Mouse (Mus musculus) kidney, embryonic 16.5 days (tissue): Measurements from ENCODE around the gene Casq2. TPM values are rescaled to one million over a fixed set of nuclear protein-coding genes. Genes with fewer than 3 reads are reported as not detected.

Experiments used
- ATAC-seq: fragments of 200-750 bp; cut with Nextera tagmentation; 2 replicates; pipeline ENCODE4 v1.8.0; 2017; ENCODE audit warnings: moderate TSS enrichment; ENCODE audit not compliant: low FRiP score, low TSS enrichment
- H3K27ac ChIP-seq: fragments of 300-500 bp; sonication (generic); 2 replicates; pipeline ENCODE4 v1.5.1; 2014; ENCODE audit warnings: low read length
- H3K27me3 ChIP-seq: fragments of 300-500 bp; sonication (generic); 2 replicates; pipeline ENCODE4 v1.6.1; 2014; ENCODE audit warnings: low read length, control low read depth, mixed read lengths; ENCODE audit not compliant: insufficient read depth
- H3K36me3 ChIP-seq: fragments of 300-500 bp; sonication (generic); 2 replicates; pipeline ENCODE4 v1.6.1; 2014; ENCODE audit warnings: low read length, control low read depth, mixed read lengths; ENCODE audit not compliant: insufficient read depth
- H3K4me1 ChIP-seq: fragments of 300-500 bp; sonication (generic); 2 replicates; pipeline ENCODE4 v1.6.1; 2014; ENCODE audit warnings: low read length, control low read depth, mixed read lengths; ENCODE audit not compliant: insufficient read depth
- H3K4me2 ChIP-seq: fragments of 300-500 bp; sonication (generic); replicated peaks from 2 replicates; pipeline ENCODE4 v1.6.1; 2014; ENCODE audit warnings: low read depth, low read length
- H3K4me3 ChIP-seq: fragments of 300-500 bp; sonication (generic); 2 replicates; pipeline ENCODE4 v1.5.1; 2014; ENCODE audit warnings: mild to moderate bottlenecking, low read length
- H3K9ac ChIP-seq: fragments of 300-500 bp; sonication (generic); replicated peaks from 2 replicates; pipeline ENCODE4 v1.6.1; 2014; ENCODE audit warnings: low read length
- H3K9me3 ChIP-seq: fragments of 300-500 bp; sonication (generic); 2 replicates; pipeline ENCODE4 v1.6.1; 2016; ENCODE audit warnings: low read length, control low read depth
- whole genome bisulfite sequencing: fragments of 180-500 bp; shearing (Covaris S2); extraction: QIAGEN DNeasy Blood & Tissue Kit; methylation state at CpG from one replicate; pipeline ENCODE4 v1.1.7; 2014; 5-methylcytosine and 5-hydroxymethylcytosine counted together
- polyA plus RNA-seq: library from polyadenylated mRNA; unstranded; fragments of >200 nt; fragmentation: Nextera tagmentation; extraction: Ambion mirVana; gene quantifications from 2 replicates; pipeline ENCODE4 v1.2.1, GENCODE M21; 2015

The Casq2 gene
- polyA plus RNA-seq, 1 experiment from 2014 or later = 3.6 TPM

GRCm38 (mm10) chr3:102071016-102071415 is 15.2 kb upstream of the Casq2 start:
- no peak overlapping the region for H3K9ac ChIP-seq
- H3K4me2 ChIP-seq = no peak overlapping the region
- no peak for ATAC-seq
- H3K27ac ChIP-seq = no peak overlapping the region
- H3K27me3 ChIP-seq = no peaks in the 10 kb centered on the region
- 97% methylated on average over 3 of the region's 3 CpGs for WGBS
- H3K4me1 ChIP-seq = no peaks in the 10 kb centered on the region
- H3K4me3 ChIP-seq = no peak overlapping the region
- no peaks in the 10 kb centered on the region for H3K9me3 ChIP-seq
- no peaks in the 10 kb centered on the region for H3K36me3 ChIP-seq

DNA sequence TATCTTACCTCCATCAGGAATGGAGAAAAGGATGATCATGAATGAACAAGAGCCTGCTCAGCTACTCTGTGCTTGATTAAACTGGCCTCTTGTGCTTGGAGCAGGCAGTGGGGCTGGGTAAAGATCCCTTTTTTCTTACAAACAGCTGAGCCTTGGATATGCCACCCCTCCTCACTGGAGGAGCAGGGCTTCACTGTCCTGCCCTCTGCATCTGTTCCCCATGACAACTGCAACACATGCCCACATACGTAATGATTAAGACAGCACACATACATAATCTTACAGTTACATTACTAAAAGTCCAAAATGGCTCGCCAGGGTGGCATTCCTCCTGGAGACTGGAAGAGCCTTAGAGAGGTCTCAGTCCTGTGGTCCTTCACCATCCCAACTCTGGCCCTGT is 6.8 kb upstream of the Casq2 start:
- no peaks in the 10 kb centered on the region for H3K27me3 ChIP-seq
- no peak overlapping the region for H3K9ac ChIP-seq
- ATAC-seq = no peak
- no peaks in the 10 kb centered on the region for H3K36me3 ChIP-seq
- no peak overlapping the region for H3K4me2 ChIP-seq
- H3K4me3 ChIP-seq = no peak overlapping the region
- no peaks in the 10 kb centered on the region for H3K4me1 ChIP-seq
- 89% methylated on average over 2 of the region's 2 CpGs for WGBS
- H3K27ac ChIP-seq = no peak overlapping the region
- H3K9me3 ChIP-seq = no peaks in the 10 kb centered on the region

DNA sequence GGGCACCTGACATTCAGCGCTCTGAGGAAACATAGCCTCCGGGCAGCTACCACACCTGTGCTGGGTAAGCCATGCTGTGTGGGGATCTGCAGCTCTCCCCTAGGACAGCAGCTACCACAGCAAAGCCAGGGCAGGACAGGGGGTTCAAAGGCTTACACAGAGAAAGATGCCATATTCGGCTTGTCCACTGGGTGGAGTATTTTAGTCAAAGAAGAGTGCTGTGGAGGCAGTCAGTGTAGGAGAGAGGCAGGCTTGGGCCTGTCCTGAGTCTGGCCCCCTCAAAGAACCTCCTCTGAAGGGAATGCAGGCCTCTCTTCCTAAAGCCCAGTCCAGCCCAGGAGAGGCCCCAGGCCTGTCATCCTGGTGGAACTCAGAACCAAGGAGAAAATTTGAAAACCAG is 4.4 kb upstream of the Casq2 start:
- no peaks in the 10 kb centered on the region for H3K4me1 ChIP-seq
- H3K4me3 ChIP-seq = no peak overlapping the region
- peak; percentile 90 for ATAC-seq
- no peak overlapping the region for H3K27ac ChIP-seq
- no peak overlapping the region for H3K9ac ChIP-seq
- no peak overlapping the region for H3K4me2 ChIP-seq
- H3K27me3 ChIP-seq = no peaks in the 10 kb centered on the region
- H3K36me3 ChIP-seq = no peaks in the 10 kb centered on the region
- 11% methylated on average over 3 of the region's 3 CpGs for WGBS
- no peaks in the 10 kb centered on the region for H3K9me3 ChIP-seq

- H3K36me3 ChIP-seq = no peaks in the 10 kb centered on the region
- H3K9ac ChIP-seq = no peak overlapping the region
- no peak overlapping the region for H3K27ac ChIP-seq
- peaks cover 4% of the 10 kb centered on the region; the same call in 1 of the 2 replicates for H3K4me1 ChIP-seq
- H3K4me2 ChIP-seq = no peak overlapping the region
- H3K9me3 ChIP-seq = no peaks in the 10 kb centered on the region
- no peak for ATAC-seq
- WGBS = 35% methylated on average over 13 of the region's 13 CpGs
- no peak overlapping the region for H3K4me3 ChIP-seq
- H3K27me3 ChIP-seq = no peaks in the 10 kb centered on the region
Observed at GRCm38 (mm10) chr3:102083589-102084230, 2.5 kb upstream of the Casq2 start.

DNA sequence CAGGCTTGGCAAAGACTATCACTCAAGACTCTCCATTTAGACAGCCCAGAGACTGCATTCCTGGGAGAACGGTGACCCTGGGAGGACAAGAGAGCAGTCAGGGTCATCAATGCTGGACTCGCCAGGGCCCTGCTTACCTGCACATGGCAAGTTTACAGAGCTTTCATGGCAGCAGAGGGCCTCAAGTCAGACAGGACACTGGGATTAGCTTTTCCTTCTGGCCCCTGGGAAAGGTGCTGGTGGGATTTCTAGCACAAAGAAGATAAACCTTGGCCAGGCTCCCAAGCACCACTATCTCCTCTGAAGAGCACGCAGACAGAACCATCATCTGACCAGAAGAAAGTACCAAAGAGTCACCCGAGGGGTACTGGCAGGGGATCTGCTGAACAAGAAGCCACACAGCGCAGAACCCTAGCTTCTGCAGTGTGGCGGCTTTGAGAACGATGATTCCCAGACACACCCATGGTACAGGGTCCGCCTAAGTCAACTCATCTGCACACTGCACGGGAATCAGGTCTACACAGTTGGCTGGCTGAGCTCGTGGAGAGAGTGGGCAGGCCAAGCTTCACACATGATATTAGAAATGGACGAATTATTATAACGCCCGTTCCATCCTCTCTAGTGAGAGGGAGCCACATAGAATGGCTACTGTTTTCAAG is 1.3 kb upstream of the Casq2 start:
- Histone ChIP-seq H3K9me3 (no peaks in the 10 kb centered on the region), H3K4me1 (peaks cover 4% of the 10 kb centered on the region; the same call in 1 of the 2 replicates), H3K27me3 (no peaks in the 10 kb centered on the region), H3K36me3 (no peaks in the 10 kb centered on the region), H3K4me3 (no peak overlapping the region), H3K4me2 (no peak overlapping the region), H3K9ac (no peak overlapping the region), H3K27ac (no peak overlapping the region)
- no peak for ATAC-seq
- 73% methylated on average over 13 of the region's 13 CpGs for WGBS

DNA sequence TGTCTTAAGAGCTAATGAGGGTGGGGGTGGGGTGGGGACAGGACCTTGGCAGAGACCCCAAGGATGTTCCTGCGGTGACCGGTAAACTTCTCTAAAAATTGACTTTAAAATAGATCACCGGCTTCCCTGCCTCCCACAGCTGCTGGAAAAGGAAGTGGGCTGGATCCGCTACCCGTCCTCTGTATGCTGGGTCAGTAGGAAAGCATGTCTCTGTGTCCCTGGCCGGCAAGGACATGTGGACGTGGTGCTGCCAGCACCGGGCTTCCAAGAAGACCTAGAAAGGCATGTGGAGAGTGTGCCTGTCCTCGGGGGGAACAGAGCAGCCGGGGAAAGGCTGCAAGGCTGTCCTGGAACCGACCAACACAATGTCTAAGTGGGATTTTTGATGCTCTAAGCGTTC is 496 bp upstream of the Casq2 start:
- Histone ChIP-seq H3K36me3 (no peaks in the 10 kb centered on the region), H3K4me3 (no peak overlapping the region), H3K4me2 (no peak overlapping the region), H3K9me3 (no peaks in the 10 kb centered on the region), H3K4me1 (peaks cover 4% of the 10 kb centered on the region; the same call in 1 of the 2 replicates), H3K9ac (no peak overlapping the region), H3K27me3 (no peaks in the 10 kb centered on the region), H3K27ac (no peak overlapping the region)
- 33% methylated on average over 12 of the region's 12 CpGs for WGBS
- no peak for ATAC-seq

GRCm38 (mm10) chr3:102094841-102095240 is 8.6 kb downstream of the Casq2 start:
- no peak for ATAC-seq
- Histone ChIP-seq H3K36me3 (no peaks in the 10 kb centered on the region), H3K27ac (no peak overlapping the region), H3K4me1 (no peaks in the 10 kb centered on the region), H3K27me3 (no peaks in the 10 kb centered on the region), H3K4me3 (no peak overlapping the region), H3K4me2 (no peak overlapping the region), H3K9me3 (no peaks in the 10 kb centered on the region), H3K9ac (no peak overlapping the region)
- 82% methylated on average over 3 of the region's 3 CpGs for WGBS

DNA sequence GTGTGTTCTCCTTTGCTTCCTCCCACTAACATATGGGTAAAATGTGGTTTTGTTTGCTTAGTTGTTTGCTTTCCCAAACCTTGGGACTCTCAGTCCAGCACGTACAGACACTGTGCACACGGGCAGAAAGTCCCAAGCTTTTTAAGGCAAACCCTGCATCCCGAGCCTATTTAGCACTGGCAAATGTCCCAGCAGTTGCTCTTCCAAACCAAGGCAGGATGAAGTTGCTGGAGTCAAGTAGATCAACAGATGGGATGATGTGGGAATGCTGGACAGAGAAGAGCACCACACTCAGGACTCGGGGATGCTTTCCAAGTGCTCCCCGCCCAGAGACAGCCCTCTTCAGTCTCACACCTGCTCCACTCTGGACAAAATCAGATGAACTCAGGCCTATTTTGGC is 9.2 kb downstream of the Casq2 start:
- Histone ChIP-seq H3K4me1 (no peaks in the 10 kb centered on the region), H3K27ac (no peak overlapping the region), H3K9me3 (no peaks in the 10 kb centered on the region), H3K9ac (no peak overlapping the region), H3K36me3 (no peaks in the 10 kb centered on the region), H3K27me3 (no peaks in the 10 kb centered on the region), H3K4me3 (no peak overlapping the region), H3K4me2 (no peak overlapping the region)
- 79% methylated on average over 5 of the region's 5 CpGs for WGBS
- ATAC-seq = no peak

DNA sequence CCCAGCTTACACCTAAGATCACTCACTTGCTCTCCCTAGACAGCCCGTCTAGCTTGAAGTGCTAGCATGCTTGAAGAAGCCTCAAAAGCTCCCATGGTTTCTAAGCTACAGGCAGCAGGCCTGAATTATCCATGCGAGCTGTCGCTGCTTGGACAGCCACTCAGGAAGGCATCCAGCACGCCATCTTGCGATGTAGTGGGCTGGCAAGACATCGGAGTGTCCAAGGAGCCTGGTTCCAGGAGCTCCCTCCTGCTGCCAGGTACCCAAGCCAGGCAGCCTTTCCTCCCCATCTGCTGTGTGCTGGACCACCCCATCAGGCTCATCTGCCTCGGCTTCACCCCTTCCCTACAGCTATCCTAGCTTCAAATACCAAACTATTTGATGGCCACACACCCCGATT is 10.2 kb downstream of the Casq2 start:
- no peak overlapping the region for H3K9ac ChIP-seq
- no peaks in the 10 kb centered on the region for H3K27me3 ChIP-seq
- H3K4me2 ChIP-seq = no peak overlapping the region
- no peak overlapping the region for H3K4me3 ChIP-seq
- H3K9me3 ChIP-seq = no peaks in the 10 kb centered on the region
- no peak for ATAC-seq
- no peaks in the 10 kb centered on the region for H3K4me1 ChIP-seq
- no peaks in the 10 kb centered on the region for H3K36me3 ChIP-seq
- H3K27ac ChIP-seq = no peak overlapping the region
- 90% methylated on average over 8 of the region's 8 CpGs for WGBS

DNA sequence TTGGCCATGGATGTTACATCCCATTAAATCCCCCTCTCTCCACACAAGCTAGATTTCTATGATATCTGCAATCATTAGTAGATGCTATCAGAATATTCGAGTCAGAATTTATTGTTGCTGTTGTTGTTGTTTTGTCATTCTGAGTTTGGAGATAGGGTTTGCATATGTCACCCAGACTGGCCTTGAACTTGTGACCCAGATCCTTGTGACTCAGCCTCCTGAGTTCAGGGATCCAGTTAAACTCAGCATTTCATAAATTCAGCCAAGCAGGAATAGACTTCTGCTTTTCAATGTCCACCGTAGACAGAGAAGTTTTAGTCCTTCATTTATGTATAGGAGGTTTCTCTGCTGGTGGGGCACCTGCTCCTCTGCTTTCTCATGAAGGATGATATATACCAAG is 10.8 kb downstream of the Casq2 start:
- H3K27me3 ChIP-seq = no peaks in the 10 kb centered on the region
- no peaks in the 10 kb centered on the region for H3K36me3 ChIP-seq
- WGBS = 88% methylated on average over 2 of the region's 2 CpGs
- no peak overlapping the region for H3K4me2 ChIP-seq
- no peak overlapping the region for H3K27ac ChIP-seq
- no peak overlapping the region for H3K4me3 ChIP-seq
- H3K9me3 ChIP-seq = no peaks in the 10 kb centered on the region
- H3K9ac ChIP-seq = no peak overlapping the region
- ATAC-seq = no peak
- no peaks in the 10 kb centered on the region for H3K4me1 ChIP-seq
